Mouse (Mus musculus): ENCODE measurements at regions not wholly inside any gene's neighbourhood (a gene's known extent, or its start where the extent isn't known, plus 50 kb on each side); places are given as distances from the start of the nearest gene placed in this dataset.

DNA sequence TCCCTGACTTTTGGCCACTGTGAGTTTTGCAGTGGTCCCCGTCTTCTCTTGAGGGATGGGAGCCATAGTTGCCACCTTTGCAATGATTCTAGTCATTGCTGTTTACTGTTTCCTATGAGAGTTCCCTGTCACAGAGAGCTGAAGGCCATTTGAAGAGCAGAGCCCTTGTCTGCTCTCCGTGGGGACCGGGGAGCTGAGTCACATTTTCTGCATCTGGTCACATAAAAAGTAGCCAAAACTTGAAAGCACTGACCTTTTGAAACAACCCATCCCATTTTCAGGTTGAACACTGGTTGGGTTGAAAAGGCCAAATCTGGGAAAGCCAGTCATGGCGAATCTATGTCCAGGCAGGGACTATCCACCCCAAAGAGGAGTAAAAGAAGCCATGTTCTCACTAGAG lies 387.9 kb upstream of the Mki67 start:
- no peak for DNase-seq (ENCODE audit: low read depth)

GRCm38 (mm10) chr7:136112163-136112562 lies 396.0 kb upstream of the Mki67 start:
- DNase-seq (ENCODE audit: low read depth) = no peak

GRCm38 (mm10) chr7:136120930-136121329 lies 404.8 kb upstream of the Mki67 start:
- DNase-seq (ENCODE audit: low read depth) = no peak

DNA sequence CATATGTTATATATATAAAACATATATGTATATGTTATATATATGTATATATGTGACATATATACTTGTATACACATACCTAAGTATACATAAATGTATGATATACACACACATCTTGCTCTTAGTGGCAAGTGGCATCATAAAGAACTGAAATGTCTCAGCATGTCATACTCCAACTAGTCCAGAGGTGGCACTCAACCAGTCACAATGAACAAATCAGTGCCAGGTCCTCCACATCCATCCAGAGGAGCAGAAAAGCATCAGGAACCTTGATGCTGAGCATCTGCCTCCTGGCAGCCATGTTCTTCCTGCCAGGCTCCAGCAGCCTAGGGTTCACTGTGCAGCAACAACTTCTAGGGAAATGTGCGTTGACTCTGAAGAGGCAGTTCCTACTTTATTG lies 405.2 kb upstream of the Mki67 start:
- DNase-seq (ENCODE audit: low read depth) = no peak

- no peak for DNase-seq (ENCODE audit: low read depth)
Observed at GRCm38 (mm10) chr7:136124786-136125185, 408.6 kb upstream of the Mki67 start.

- DNase-seq (ENCODE audit: low read depth) = no peak
Observed at GRCm38 (mm10) chr7:136126393-136126792, 410.2 kb upstream of the Mki67 start.

- no peak for DNase-seq (ENCODE audit: low read depth)
Observed at GRCm38 (mm10) chr7:136127576-136127975, 411.4 kb upstream of the Mki67 start.

DNA sequence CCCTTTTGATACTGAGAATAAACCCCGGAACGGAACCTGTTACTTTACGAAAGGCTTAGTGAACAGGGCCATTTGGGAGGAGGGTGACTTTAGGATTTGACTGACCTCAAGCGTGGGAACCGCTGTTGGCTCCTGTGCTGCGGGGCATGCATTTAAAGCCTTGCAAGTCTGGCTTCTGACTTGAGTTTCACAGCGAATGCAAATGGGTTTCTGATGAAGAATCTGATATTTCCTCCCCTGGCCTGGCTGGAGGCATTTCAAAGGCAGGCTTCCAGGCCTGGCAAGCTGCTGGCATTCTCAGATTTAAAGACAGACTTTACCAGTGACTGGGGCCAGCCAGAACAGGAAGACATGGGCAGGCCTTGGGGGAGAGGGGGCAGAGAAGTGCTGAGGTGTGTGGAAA lies 413.6 kb upstream of the Mki67 start:
- DNase-seq (ENCODE audit: low read depth) = no peak

- DNase-seq (ENCODE audit: low read depth) = no peak
Observed at GRCm38 (mm10) chr7:136130666-136131239, 414.6 kb upstream of the Mki67 start.

DNA sequence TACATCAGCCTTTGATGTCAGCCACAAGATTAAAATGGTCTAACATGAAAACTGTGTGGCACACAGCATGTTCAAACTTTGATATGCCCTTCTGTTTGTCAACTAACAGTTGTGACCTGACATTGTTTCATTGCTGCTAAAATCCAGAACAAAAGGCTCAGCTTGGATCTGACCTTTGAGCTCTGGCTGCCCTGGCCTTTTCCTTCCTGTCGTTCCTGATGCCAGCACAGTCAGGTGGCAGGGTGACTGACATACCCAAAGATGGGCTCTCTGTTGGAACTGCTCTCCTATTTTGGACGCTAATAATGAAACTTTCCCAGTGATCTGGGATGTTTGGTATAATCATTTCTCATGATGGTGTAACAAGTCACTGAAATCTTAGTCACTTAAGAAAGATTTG lies 416.8 kb upstream of the Mki67 start:
- DNase-seq (ENCODE audit: low read depth) = no peak

- DNase-seq (ENCODE audit: low read depth) = no peak
Observed at GRCm38 (mm10) chr7:136136666-136137065, 420.5 kb upstream of the Mki67 start.

GRCm38 (mm10) chr7:136137341-136137740 lies 421.2 kb upstream of the Mki67 start:
- DNase-seq (ENCODE audit: low read depth) = no peak

DNA sequence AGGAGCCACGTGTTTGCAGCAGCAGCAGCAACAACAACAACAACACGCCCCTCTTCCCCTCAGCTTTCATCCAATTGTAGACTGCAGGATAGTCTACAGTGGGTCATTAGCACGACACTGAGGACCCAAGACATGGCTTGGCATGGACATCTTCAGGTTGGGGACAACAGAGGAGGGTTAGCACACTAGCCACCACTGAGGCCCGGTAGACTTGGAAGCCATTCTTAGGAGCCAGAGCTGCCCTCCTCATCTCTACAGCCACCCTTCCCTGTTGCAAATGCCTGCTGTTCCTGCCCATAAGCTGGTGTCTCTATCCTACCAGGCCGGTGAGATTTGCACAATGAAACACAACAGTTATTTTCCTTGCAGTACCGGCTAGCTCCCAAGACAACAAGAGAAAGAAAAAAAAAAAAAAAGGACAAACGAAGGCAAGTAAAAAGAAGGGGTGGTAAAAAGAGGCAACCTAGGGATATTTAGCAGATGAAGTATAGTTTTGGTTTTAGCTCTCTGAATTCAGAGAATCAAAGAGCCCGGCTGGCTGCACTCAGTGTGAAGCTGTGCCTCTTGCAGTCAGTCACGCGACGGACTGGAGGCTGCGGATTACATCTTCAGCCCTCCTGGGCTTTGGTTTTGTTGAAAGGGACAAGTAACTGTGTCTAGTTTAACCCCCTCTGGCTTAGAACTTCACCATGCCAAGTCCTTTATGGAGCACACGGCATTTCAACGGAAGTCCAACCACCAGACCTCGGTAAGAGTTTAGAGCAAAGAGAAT lies 421.9 kb upstream of the Mki67 start:
- no peak for DNase-seq (ENCODE audit: low read depth)

DNA sequence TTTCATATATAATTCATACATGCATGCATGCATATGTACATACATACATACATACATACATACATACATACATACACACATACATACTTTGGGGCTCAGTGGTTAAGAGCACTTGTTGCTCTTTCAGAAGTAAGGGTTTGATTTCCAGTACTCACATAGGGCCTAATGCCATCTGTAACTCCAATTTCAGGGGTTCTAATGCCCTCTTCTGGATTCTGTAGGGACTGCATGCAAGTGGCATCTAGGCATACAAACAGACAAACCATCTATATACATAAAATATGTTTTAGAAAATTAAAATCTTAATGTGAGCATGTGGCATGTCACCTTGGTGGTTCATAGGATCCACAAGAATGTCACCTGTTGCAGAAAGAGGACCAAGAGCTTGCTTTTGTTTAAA lies 426.7 kb upstream of the Mki67 start:
- no peak for DNase-seq (ENCODE audit: low read depth)

- no peak for DNase-seq (ENCODE audit: low read depth)
Observed at GRCm38 (mm10) chr7:136150196-136150595, 434.0 kb upstream of the Mki67 start.

GRCm38 (mm10) chr7:136151301-136151930 lies 435.3 kb upstream of the Mki67 start:
- no peak for DNase-seq (ENCODE audit: low read depth)

GRCm38 (mm10) chr7:136152470-136152869 lies 436.3 kb upstream of the Mki67 start:
- no peak for DNase-seq (ENCODE audit: low read depth)

- no peak for DNase-seq (ENCODE audit: low read depth)
Observed at GRCm38 (mm10) chr7:136153621-136154020, 437.5 kb upstream of the Mki67 start.

GRCm38 (mm10) chr7:136159136-136159535 lies 443.0 kb upstream of the Mki67 start:
- no peak for DNase-seq (ENCODE audit: low read depth)

DNA sequence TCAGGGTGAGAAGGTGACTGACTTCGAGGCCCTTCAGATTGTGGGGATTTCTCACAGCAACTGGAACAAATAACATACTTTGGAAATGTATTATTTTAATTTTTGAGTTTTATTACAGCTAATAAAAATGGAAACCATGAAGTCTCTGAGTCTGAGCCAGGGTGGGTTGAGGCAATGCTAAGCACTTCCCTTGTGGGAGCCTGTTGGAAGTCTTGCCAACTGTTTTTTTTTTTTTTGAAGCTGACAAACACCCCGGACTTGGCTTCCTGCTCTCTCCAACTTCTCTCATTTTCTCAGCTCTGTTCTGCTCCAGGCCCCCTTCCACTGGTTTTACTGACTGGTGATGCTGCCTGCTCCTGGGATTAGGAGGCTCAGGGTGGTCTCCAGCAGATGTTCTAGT lies 445.4 kb upstream of the Mki67 start:
- no peak for DNase-seq (ENCODE audit: low read depth)

DNA sequence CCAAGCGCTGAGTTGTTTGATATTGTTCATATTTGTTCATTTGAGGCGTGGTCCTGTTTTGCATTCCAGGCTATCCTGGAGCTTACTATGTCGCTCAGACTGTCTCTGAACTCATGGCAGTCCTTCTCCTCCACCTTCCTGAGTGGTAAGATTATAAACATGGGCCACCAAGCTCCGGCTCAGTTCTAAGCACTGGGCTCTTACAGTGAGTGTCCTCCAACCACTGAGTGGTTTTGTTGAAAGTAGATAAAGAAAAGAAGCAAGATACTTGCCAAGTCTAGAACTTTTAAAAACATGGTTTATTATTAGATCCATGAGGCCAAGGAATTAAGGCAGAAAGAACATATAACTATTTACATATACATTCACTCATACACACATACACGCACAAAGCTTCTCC lies 448.7 kb upstream of the Mki67 start:
- DNase-seq (ENCODE audit: low read depth) = no peak

GRCm38 (mm10) chr7:136169261-136169660 lies 453.1 kb upstream of the Mki67 start:
- no peak for DNase-seq (ENCODE audit: low read depth)

DNA sequence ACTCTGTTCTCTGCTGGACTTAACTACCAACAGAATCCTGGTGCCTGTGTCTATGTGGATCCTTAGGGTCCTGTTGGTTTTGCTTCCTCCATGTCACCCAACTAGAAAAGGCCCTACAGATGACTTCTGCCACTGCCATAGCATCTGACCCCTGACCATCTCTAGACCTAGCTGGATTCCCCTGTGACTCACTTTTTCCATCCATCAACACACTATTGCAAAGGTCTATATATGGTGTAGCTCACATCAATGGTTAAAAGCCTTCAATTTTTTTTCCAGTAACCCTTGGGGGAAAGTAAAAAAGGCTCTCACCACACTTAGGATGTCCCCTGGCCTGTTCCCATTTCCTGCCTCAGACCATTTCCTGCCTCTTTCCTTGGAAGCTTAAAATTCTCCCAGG lies 460.2 kb upstream of the Mki67 start:
- no peak for DNase-seq (ENCODE audit: low read depth)
